Comparison of ENCODE assay signal across 14 mouse cellular contexts in the genomic region with DNA sequence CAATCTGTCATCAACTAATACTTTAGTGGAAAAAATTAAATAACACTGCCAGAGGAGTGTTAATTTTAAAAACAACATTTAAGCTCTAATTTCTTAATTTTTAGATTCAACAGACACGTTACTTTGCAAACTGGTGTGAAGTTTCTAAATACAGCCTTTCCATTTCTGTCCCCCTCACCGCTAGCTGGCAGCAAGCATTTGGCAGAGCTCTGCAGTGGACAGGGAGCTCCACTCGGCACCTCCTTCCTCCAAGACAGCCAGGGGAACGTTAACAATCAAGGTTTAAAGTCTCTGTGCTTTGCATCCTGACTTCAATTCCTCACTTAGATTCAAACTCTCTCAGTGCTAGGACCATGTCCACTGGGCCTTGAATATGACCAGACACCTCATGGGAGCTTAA.
DNase-seq lines count a peak whose midpoint lies in the region; ATAC-seq and TF ChIP-seq lines count a peak whose summit lies in the region.
"Had no signal": no experiment of that assay in that cellular context is flagged by ENCODE, and none has a peak within 500 bp of the region (broad histone marks: within the 10 kb centered on the region; RNA-seq: fewer than 3 reads in every experiment).

No protein-coding gene starts in this region.

- TF ChIP-seq POLR2A in cerebellum, adult 2 months (IDR thresholded peaks at IDR 0.05; ENCODE audit: borderline replicate concordance, insufficient read depth, low read length): no peak

- H3K9me3 ChIP-seq in heart, embryonic 10.5 days: no peaks in the 10 kb centered on the region
- H3K9me3 ChIP-seq: hindbrain, embryonic 10.5 days; stomach, embryonic 15.5 days had no signal

- no peaks in the 10 kb centered on the region for H3K27me3 ChIP-seq in cerebellum, adult 2 months (ENCODE audit: control insufficient read depth, insufficient read depth, low read length)
- no peaks in the 10 kb centered on the region for H3K27me3 ChIP-seq in heart, embryonic 10.5 days (ENCODE audit: insufficient read depth, poor library complexity, severe bottlenecking)
- H3K27me3 ChIP-seq: stomach, embryonic 15.5 days had no signal

- H3K36me3 ChIP-seq in heart, embryonic 10.5 days: no peaks in the 10 kb centered on the region
- H3K36me3 ChIP-seq: hindbrain, embryonic 10.5 days; stomach, embryonic 15.5 days had no signal

- ATAC-seq in megakaryocyte-erythroid progenitor cell, adult 5-6 weeks (replicated peaks; ENCODE audit: low FRiP score, low TSS enrichment, poor library complexity, severe bottlenecking): no peak

- WGBS in cerebellum, adult 2 months: 20% methylated on average over 4 of the region's 4 CpGs
- WGBS in heart, embryonic 10.5 days: 26% methylated on average over 4 of the region's 4 CpGs

- peak; percentile 32 to 35 for DNase-seq in cerebellum, postnatal 14 days
- no peak for DNase-seq in cerebellum, adult 2 months
- no peak for DNase-seq in left cerebral cortex, adult 2 months (ENCODE audit: extremely low spot score in 1 of 2, low spot score in 2 of 2)
- no peak for DNase-seq in left cerebral cortex, postnatal 4 days
- DNase-seq in heart, embryonic 10.5 days (ENCODE audit: low spot score): no peak
- DNase-seq in lung, postnatal 36 days: peak; percentile 28
- DNase-seq in ovary, postnatal 36 days (ENCODE audit: low spot score): no peak
- DNase-seq: adrenal gland, postnatal 25 days; embryo, embryonic 11 days; kidney, adult 18-20 months had no signal

- no peak overlapping the region for H3K27ac ChIP-seq in cerebellum, adult 2 months (ENCODE audit: insufficient read depth, low read length)
- H3K27ac ChIP-seq in left cerebral cortex, adult 2 months: peak overlapping the region; percentile 79; the same call in 1 of the 2 replicates
- H3K27ac ChIP-seq in heart, embryonic 10.5 days: peak overlapping the region; percentile 52
- H3K27ac ChIP-seq: hindbrain, embryonic 10.5 days; stomach, embryonic 15.5 days had no signal

- TF ChIP-seq CTCF in cerebellum, adult 2 months (IDR thresholded peaks at IDR 0.05; ENCODE audit: borderline replicate concordance, insufficient read depth, low read depth, low read length): no peak
- peak; percentile 40 for TF ChIP-seq CTCF in left cerebral cortex, adult 2 months (IDR thresholded peaks at IDR 0.05)

- no peaks in the 10 kb centered on the region for H3K4me1 ChIP-seq in cerebellum, adult 2 months (ENCODE audit: control insufficient read depth, insufficient read depth, low read length)
- H3K4me1 ChIP-seq in heart, embryonic 10.5 days: peaks cover 62% of the 10 kb centered on the region

- intact Hi-C loops in left cerebral cortex, adult 2 months (cut with DNase I): loop anchor here (2.0 kb wide), 1 partner anchor 106 kb away; a partner anchor contains a TSS
- intact Hi-C loops in left cerebral cortex, postnatal 4 days (cut with DNase I): loop anchor here (2.0 to 5.0 kb wide), 2 partner anchors 46 to 60 kb away; no protein-coding TSS in a partner anchor

- H3K4me3 ChIP-seq in cerebellum, adult 2 months (replicated peaks; ENCODE audit: insufficient read depth, low read depth, low read length): no peak overlapping the region
- H3K4me3 ChIP-seq in left cerebral cortex, adult 2 months: no peak overlapping the region
- H3K4me3 ChIP-seq in heart, embryonic 10.5 days: no peak overlapping the region
- H3K4me3 ChIP-seq: erythroblast, embryonic 14.5 days; hindbrain, embryonic 10.5 days; stomach, embryonic 15.5 days had no signal

Comparison
In these comparisons a context has a peak if more than half of its experiments do, and no peak if none do; other contexts are left out.
1. DNase-seq: peak in cerebellum, postnatal 14 days (2 of 2) and lung, postnatal 36 days (single experiment); none in cerebellum, adult 2 months (0 of 2), left cerebral cortex, adult 2 months (0 of 2), left cerebral cortex, postnatal 4 days (single experiment), heart, embryonic 10.5 days (single experiment) and ovary, postnatal 36 days (single experiment).